In the genomic region with DNA sequence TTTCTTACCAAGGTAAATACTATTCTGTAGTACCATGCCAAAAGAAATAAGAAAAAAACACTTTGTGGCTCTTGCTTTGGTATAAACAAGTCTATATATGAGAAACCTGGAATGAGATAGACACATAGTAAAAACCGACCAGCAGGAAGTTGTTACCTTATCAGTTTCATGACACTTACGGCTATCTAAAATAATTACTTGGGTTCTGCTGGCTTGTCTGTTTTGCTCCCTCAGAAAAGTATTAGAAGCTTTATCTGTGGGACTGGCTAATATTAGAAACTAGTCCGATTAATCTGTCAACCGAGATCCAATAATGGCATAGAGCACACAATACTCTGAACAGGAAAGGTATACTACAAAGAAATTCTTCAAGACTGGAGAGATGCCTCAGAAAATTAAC, we compare ENCODE assay signal across 20 mouse cellular contexts.
DNase-seq lines count a peak whose midpoint lies in the region; ATAC-seq and TF ChIP-seq lines count a peak whose summit lies in the region.
"Had no signal": no experiment of that assay in that cellular context is flagged by ENCODE, and none has a peak within 500 bp of the region (broad histone marks: within the 10 kb centered on the region; RNA-seq: fewer than 3 reads in every experiment).

No protein-coding gene starts in this region.

- 15% methylated on average over 4 of the region's 4 CpGs for WGBS in heart, embryonic 13.5 days
- WGBS in heart, embryonic 10.5 days = 24% methylated on average over 4 of the region's 4 CpGs
- WGBS in heart, postnatal 0 days = 17% methylated on average over 4 of the region's 4 CpGs

- no peak overlapping the region for H3K4me3 ChIP-seq in heart, embryonic 13.5 days
- H3K4me3 ChIP-seq in heart, embryonic 10.5 days = no peak overlapping the region
- no peak overlapping the region for H3K4me3 ChIP-seq in heart, postnatal 0 days (ENCODE audit: low read depth, low read length)
- no peak overlapping the region for H3K4me3 ChIP-seq in MEL (ENCODE audit: control insufficient read depth in 1 of 2, insufficient read depth in 1 of 2, low read depth in 2 of 2, low read length in 2 of 2)
- H3K4me3 ChIP-seq: embryonic facial prominence, embryonic 12.5 days; forebrain, embryonic 15.5 days; hindbrain, embryonic 13.5 days had no signal

- H3K27ac ChIP-seq in heart, embryonic 13.5 days (replicated peaks) = peak overlapping the region; percentile 78
- no peak overlapping the region; the same call in 1 of the 2 replicates for H3K27ac ChIP-seq in heart, embryonic 10.5 days
- peak overlapping the region; percentile 50 for H3K27ac ChIP-seq in heart, postnatal 0 days (ENCODE audit: low read depth)
- H3K27ac ChIP-seq in MEL (ENCODE audit: control insufficient read depth, low read depth, low read length) = peak overlapping the region; percentile 31; the same call in 1 of the 2 replicates
- H3K27ac ChIP-seq: embryonic facial prominence, embryonic 12.5 days; forebrain, embryonic 15.5 days; hindbrain, embryonic 13.5 days; hindbrain, postnatal 0 days had no signal

- H3K27me3 ChIP-seq in heart, embryonic 13.5 days (replicated peaks) = no peaks in the 10 kb centered on the region
- H3K27me3 ChIP-seq in heart, embryonic 10.5 days (ENCODE audit: insufficient read depth, poor library complexity, severe bottlenecking) = no peaks in the 10 kb centered on the region
- H3K27me3 ChIP-seq in heart, postnatal 0 days (ENCODE audit: control insufficient read depth, insufficient read depth, low read length) = no peaks in the 10 kb centered on the region
- H3K27me3 ChIP-seq in MEL (ENCODE audit: control insufficient read depth in 1 of 2, insufficient read depth in 2 of 2, low read length in 2 of 2) = no peaks in the 10 kb centered on the region
- H3K27me3 ChIP-seq: CH12.LX; embryonic facial prominence, embryonic 12.5 days; forebrain, embryonic 15.5 days; hindbrain, embryonic 13.5 days had no signal

- DNase-seq in heart, embryonic 10.5 days (ENCODE audit: low spot score) = no peak
- DNase-seq in heart, postnatal 0 days (ENCODE audit: low spot score) = no peak
- DNase-seq in heart, adult 8-10 months (ENCODE audit: low spot score) = no peak
- DNase-seq in MEL (ENCODE audit: low read depth, low spot score) = peak; percentile 36
- DNase-seq in c-Kit-positive CD71-positive TER-119-negative erythroid progenitor cells, embryonic 14.5 days (ENCODE audit: low read depth) = peak; percentile 11
- no peak for DNase-seq in layer of hippocampus, adult 9-11 months
- DNase-seq: adrenal gland, adult 8-10 months; adrenal gland, postnatal 36 days; cerebellum, adult 11 months; cerebellum, adult 8-10 months; cerebellum, postnatal 14 days; embryo, embryonic 11 days; gastrocnemius, postnatal 36 days; kidney, adult 11 months had no signal

- ATAC-seq in heart, embryonic 13.5 days (ENCODE audit: extremely low read depth, insufficient number of reproducible peaks, low FRiP score, low TSS enrichment) = no peak
- no peak for ATAC-seq in heart, postnatal 0 days (ENCODE audit: insufficient read depth, low read depth)

- no peak for TF ChIP-seq RAD21 in MEL (IDR thresholded peaks at IDR 0.05; ENCODE audit: low read depth, low read length)

- TF ChIP-seq CTCF in heart, postnatal 0 days (IDR thresholded peaks at IDR 0.05; ENCODE audit: low read depth) = no peak
- no peak for TF ChIP-seq CTCF in MEL (IDR thresholded peaks at IDR 0.05 in 2 of 3, conservative IDR thresholded peaks at IDR 0.05 in 1 of 3; ENCODE audit: control insufficient read depth in 1 of 3, insufficient read depth in 1 of 3, low read depth in 2 of 3, low read length in 3 of 3, poor library complexity in 1 of 3, severe bottlenecking in 1 of 3)

- no peaks in the 10 kb centered on the region for H3K9me3 ChIP-seq in heart, embryonic 13.5 days
- no peaks in the 10 kb centered on the region for H3K9me3 ChIP-seq in heart, embryonic 10.5 days
- H3K9me3 ChIP-seq in heart, postnatal 0 days (replicated peaks; ENCODE audit: control insufficient read depth, low read length) = no peaks in the 10 kb centered on the region
- no peaks in the 10 kb centered on the region for H3K9me3 ChIP-seq in MEL (replicated peaks; ENCODE audit: insufficient read depth, low read length)
- H3K9me3 ChIP-seq: embryonic facial prominence, embryonic 12.5 days; forebrain, embryonic 15.5 days; hindbrain, embryonic 13.5 days had no signal

- no peaks in the 10 kb centered on the region for H3K36me3 ChIP-seq in heart, embryonic 13.5 days
- no peaks in the 10 kb centered on the region for H3K36me3 ChIP-seq in heart, embryonic 10.5 days
- H3K36me3 ChIP-seq in heart, postnatal 0 days (replicated peaks; ENCODE audit: control insufficient read depth, insufficient read depth, low read length) = no peaks in the 10 kb centered on the region
- peaks cover 2 to 24% of the 10 kb centered on the region in 2 experiments; a peak in 3 of 4 replicates for H3K36me3 ChIP-seq in MEL (ENCODE audit: control insufficient read depth in 1 of 2, insufficient read depth in 2 of 2, low read length in 2 of 2)
- H3K36me3 ChIP-seq: embryonic facial prominence, embryonic 12.5 days; forebrain, embryonic 15.5 days; hindbrain, embryonic 13.5 days had no signal

- H3K79me2 ChIP-seq in MEL (ENCODE audit: control insufficient read depth, insufficient read depth, low read length, poor library complexity) = no peaks in the 10 kb centered on the region

- H3K4me2 ChIP-seq in heart, embryonic 13.5 days = peak overlapping the region; percentile 4
- H3K4me2 ChIP-seq in heart, postnatal 0 days (ENCODE audit: low read depth, low read length) = 0 out of 2 replicates have a peak overlapping the region, but pooled peaks have one; percentile 21
- H3K4me2 ChIP-seq: embryonic facial prominence, embryonic 12.5 days; forebrain, embryonic 15.5 days; hindbrain, embryonic 13.5 days had no signal

- no peak for TF ChIP-seq EP300 in heart, postnatal 0 days (IDR thresholded peaks at IDR 0.05; ENCODE audit: low read depth)
- TF ChIP-seq EP300 in MEL (IDR thresholded peaks at IDR 0.05; ENCODE audit: low read depth in 1 of 2, low read length in 2 of 2) = peak; percentile 73 to 78

- no peak for TF ChIP-seq POLR2A in MEL (IDR thresholded peaks at IDR 0.05; ENCODE audit: control insufficient read depth in 1 of 2, insufficient read depth in 1 of 2, low read depth in 1 of 2, low read length in 2 of 2, poor library complexity in 1 of 2)

- no peak overlapping the region for H3K9ac ChIP-seq in heart, embryonic 13.5 days
- H3K9ac ChIP-seq in heart, postnatal 0 days (replicated peaks; ENCODE audit: low read depth, low read length) = no peak overlapping the region
- no peak overlapping the region for H3K9ac ChIP-seq in MEL (ENCODE audit: control insufficient read depth, low read depth, low read length, poor library complexity, severe bottlenecking)
- H3K9ac ChIP-seq: embryonic facial prominence, embryonic 12.5 days; forebrain, embryonic 15.5 days; hindbrain, embryonic 13.5 days had no signal

- peaks cover 20% of the 10 kb centered on the region for H3K4me1 ChIP-seq in heart, embryonic 13.5 days
- H3K4me1 ChIP-seq in heart, embryonic 10.5 days = 0 out of 2 replicates have a peak, but pooled peaks cover 10% of the 10 kb centered on the region
- H3K4me1 ChIP-seq in heart, postnatal 0 days (ENCODE audit: control insufficient read depth, insufficient read depth) = peaks cover 12% of the 10 kb centered on the region
- peaks cover 2 to 11% of the 10 kb centered on the region in 2 experiments; a peak in 2 of 4 replicates for H3K4me1 ChIP-seq in MEL (ENCODE audit: control insufficient read depth in 1 of 2, insufficient read depth in 2 of 2, low read length in 2 of 2)
- H3K4me1 ChIP-seq: embryonic facial prominence, embryonic 12.5 days; forebrain, embryonic 15.5 days; hindbrain, embryonic 13.5 days had no signal

TF ChIP-seq in MEL, 35 proteins besides CTCF, POLR2A, EP300 and RAD21 (continues in another document):
- TF ChIP-seq CHD2 (IDR thresholded peaks at IDR 0.05; ENCODE audit: low read length) = no peak
- TF ChIP-seq TCF12 (IDR thresholded peaks at IDR 0.05; ENCODE audit: low read depth, low read length) = peak; percentile 75
- TF ChIP-seq MYB (IDR thresholded peaks at IDR 0.05; ENCODE audit: low read depth, low read length) = no peak
- no peak for TF ChIP-seq MYC (IDR thresholded peaks at IDR 0.05; ENCODE audit: low read depth, low read length)
- no peak; the same call in 1 of the 2 replicates for TF ChIP-seq SIN3A (IDR thresholded peaks at IDR 0.05; ENCODE audit: low read length)
- TF ChIP-seq E2F4 (IDR thresholded peaks at IDR 0.05; ENCODE audit: borderline replicate concordance, low read depth, low read length) = no peak
- no peak for TF ChIP-seq ZKSCAN1 (IDR thresholded peaks at IDR 0.05; ENCODE audit: low read depth, low read length)
- peak; percentile 38; the same call in 1 of the 2 replicates for TF ChIP-seq RCOR1 (IDR thresholded peaks at IDR 0.05; ENCODE audit: low read depth, low read length)
- TF ChIP-seq MAX (IDR thresholded peaks at IDR 0.05; ENCODE audit: low read length) = no peak
- TF ChIP-seq MAFK (IDR thresholded peaks at IDR 0.05; ENCODE audit: borderline replicate concordance, low read depth, low read length) = no peak
- TF ChIP-seq ETS1 (IDR thresholded peaks at IDR 0.05; ENCODE audit: low read depth, low read length) = peak; percentile 76
- TF ChIP-seq POLR2AphosphoS2 (IDR thresholded peaks at IDR 0.05; ENCODE audit: low read length) = no peak
- TF ChIP-seq MXI1 (IDR thresholded peaks at IDR 0.05; ENCODE audit: low read depth, low read length) = no peak
- no peak for TF ChIP-seq KAT2A (conservative IDR thresholded peaks at IDR 0.05; ENCODE audit: low read depth, low read length)
- no peak for TF ChIP-seq USF1 (IDR thresholded peaks at IDR 0.05; ENCODE audit: low read depth, low read length)
- no peak for TF ChIP-seq BHLHE40 (IDR thresholded peaks at IDR 0.05; ENCODE audit: borderline replicate concordance, low read depth, low read length)
- TF ChIP-seq MAZ (IDR thresholded peaks at IDR 0.05; ENCODE audit: low read depth, low read length) = no peak
- TF ChIP-seq TAL1 (IDR thresholded peaks at IDR 0.05; ENCODE audit: low read length) = no peak
- no peak for TF ChIP-seq NELFE (IDR thresholded peaks at IDR 0.05; ENCODE audit: low read depth, low read length)
- peak; percentile 82 for TF ChIP-seq GATA1 (IDR thresholded peaks at IDR 0.05; ENCODE audit: low read depth, low read length)
- TF ChIP-seq NRF1 (IDR thresholded peaks at IDR 0.05; ENCODE audit: insufficient read depth, low read depth, low read length, poor library complexity, severe bottlenecking) = no peak
- no peak for TF ChIP-seq ELF1 (IDR thresholded peaks at IDR 0.05; ENCODE audit: low read depth, low read length)
- no peak for TF ChIP-seq TBP (IDR thresholded peaks at IDR 0.05; ENCODE audit: low read depth, low read length)
- TF ChIP-seq JUND (IDR thresholded peaks at IDR 0.05; ENCODE audit: low read depth, low read length) = no peak
- TF ChIP-seq MEF2A (IDR thresholded peaks at IDR 0.05; ENCODE audit: extremely low read depth, insufficient replicate concordance, low read depth, low read length, poor library complexity, severe bottlenecking) = peak; percentile 82; the same call in 1 of the 2 replicates
- TF ChIP-seq POLR2AphosphoS5 (IDR thresholded peaks at IDR 0.05; ENCODE audit: borderline replicate concordance, low read depth, low read length) = no peak

Comparison
In these comparisons a context has a peak if more than half of its experiments do, and no peak if none do; other contexts are left out.
1. DNase-seq: peak in MEL (single experiment) and c-Kit-positive CD71-positive TER-119-negative erythroid progenitor cells, embryonic 14.5 days (single experiment); none in heart, embryonic 10.5 days (single experiment), heart, postnatal 0 days (single experiment), heart, adult 8-10 months (single experiment) and layer of hippocampus, adult 9-11 months (single experiment).